Mouse (Mus musculus) MEL (cell line): ENCODE measurements around the gene BC048679. TPM values are rescaled to one million over a fixed set of nuclear protein-coding genes. Genes with fewer than 3 reads are reported as not detected.

Experiments used
- DNase-seq: peaks from one replicate; pipeline ENCODE4 v3.0.0; 2011; ENCODE audit warnings: low read depth, low spot score
- H3K27ac ChIP-seq: 2 replicates; pipeline ENCODE4 v1.5.1; 2012; ENCODE audit warnings: low read depth, mild to moderate bottlenecking, control low read depth, low read length, moderate library complexity; ENCODE audit not compliant: control insufficient read depth
- H3K27me3 ChIP-seq, 2 experiments: fragments of 150-350 bp in 1 of 2; sonication (generic) in 1 of 2; 2 replicates each; pipeline ENCODE4 v1.6.1; 2012; ENCODE audit warnings: low read length in 2 of 2, mild to moderate bottlenecking in 2 of 2, improper control_type of control experiment in 1 of 2, moderate library complexity in 1 of 2; ENCODE audit not compliant: insufficient read depth in 2 of 2, control insufficient read depth in 1 of 2
- H3K36me3 ChIP-seq, 2 experiments: 2 replicates each; pipeline ENCODE4 v1.6.1; 2012 to 2014; ENCODE audit warnings: low read length in 2 of 2, improper control_type of control experiment in 1 of 2, inconsistent platforms in 1 of 2, mild to moderate bottlenecking in 1 of 2; ENCODE audit not compliant: insufficient read depth in 2 of 2, control insufficient read depth in 1 of 2
- H3K4me1 ChIP-seq, 2 experiments: fragments of 150-350 bp in 1 of 2; sonication (generic) in 1 of 2; 2 replicates each; pipeline ENCODE4 v1.6.1; 2012; ENCODE audit warnings: low read length in 2 of 2, improper control_type of control experiment in 1 of 2, mild to moderate bottlenecking in 1 of 2; ENCODE audit not compliant: insufficient read depth in 2 of 2, control insufficient read depth in 1 of 2
- H3K4me3 ChIP-seq, 2 experiments: fragments of 150-350 bp in 1 of 2; sonication (generic) in 1 of 2; 2 replicates each; pipeline ENCODE4 v1.5.1; 2012; ENCODE audit warnings: low read depth in 2 of 2, low read length in 2 of 2, mild to moderate bottlenecking in 2 of 2, moderate library complexity in 2 of 2, control low read depth in 1 of 2, improper control_type of control experiment in 1 of 2; ENCODE audit not compliant: control insufficient read depth in 1 of 2, insufficient read depth in 1 of 2
- H3K79me2 ChIP-seq: 2 replicates; pipeline ENCODE4 v1.6.1; 2012; ENCODE audit warnings: mild to moderate bottlenecking, low read length, moderate library complexity; ENCODE audit not compliant: control insufficient read depth, poor library complexity, insufficient read depth
- H3K9ac ChIP-seq: 2 replicates; pipeline ENCODE4 v1.6.1; 2012; ENCODE audit warnings: low read depth, mild to moderate bottlenecking, control low read depth, low read length, moderate library complexity; ENCODE audit not compliant: control insufficient read depth, poor library complexity, severe bottlenecking
- H3K9me3 ChIP-seq: fragments of 150-350 bp; sonication (generic); replicated peaks from 2 replicates; pipeline ENCODE4 v1.6.1; 2012; ENCODE audit warnings: mild to moderate bottlenecking, low read length, improper control_type of control experiment, moderate library complexity; ENCODE audit not compliant: insufficient read depth
- CTCF ChIP-seq, 3 experiments: IDR thresholded peaks in 2 of 3; conservative IDR thresholded peaks in 1 of 3; 2 replicates each; pipeline ENCODE4 v1.5.1; 2011 to 2012; ENCODE audit warnings: low read length in 3 of 3, low read depth in 2 of 3, mild to moderate bottlenecking in 2 of 3, improper control_type of control experiment in 1 of 3, inconsistent platforms in 1 of 3, mixed read lengths in 1 of 3, moderate library complexity in 1 of 3; ENCODE audit not compliant: control insufficient read depth in 1 of 3, insufficient read depth in 1 of 3, poor library complexity in 1 of 3, severe bottlenecking in 1 of 3
- ELF1 ChIP-seq: IDR thresholded peaks from 2 replicates; pipeline ENCODE4 v1.6.1; 2014; ENCODE audit warnings: low read depth, mild to moderate bottlenecking, inconsistent platforms, low read length, improper control_type of control experiment, moderate library complexity
- GATA1 ChIP-seq: IDR thresholded peaks from 2 replicates; pipeline ENCODE4 v1.6.1; 2011; ENCODE audit warnings: low read depth, low read length, improper control_type of control experiment
- JUND ChIP-seq: IDR thresholded peaks from 2 replicates; pipeline ENCODE4 v1.6.1; 2011; ENCODE audit warnings: low read depth, mild to moderate bottlenecking, improper control_type of control experiment, low read length
- KAT2A ChIP-seq: conservative IDR thresholded peaks from 2 replicates; pipeline ENCODE4 v1.6.1; 2012; ENCODE audit warnings: low read depth, low read length, improper control_type of control experiment, inconsistent platforms
- MAX ChIP-seq: IDR thresholded peaks from 2 replicates; pipeline ENCODE4 v1.6.1; 2011; ENCODE audit warnings: low read length, improper control_type of control experiment
- MAZ ChIP-seq: IDR thresholded peaks from 2 replicates; pipeline ENCODE4 v1.6.1; 2012; ENCODE audit warnings: low read depth, mild to moderate bottlenecking, inconsistent platforms, low read length, improper control_type of control experiment
- MEF2A ChIP-seq: IDR thresholded peaks from 2 replicates; pipeline ENCODE4 v1.6.1; 2014; ENCODE audit warnings: low read depth, mild to moderate bottlenecking, inconsistent platforms, low read length, improper control_type of control experiment; ENCODE audit not compliant: poor library complexity, insufficient replicate concordance, severe bottlenecking; ENCODE audit errors: extremely low read depth
- MYC ChIP-seq: IDR thresholded peaks from 2 replicates; pipeline ENCODE4 v1.6.1; 2011; ENCODE audit warnings: low read depth, mild to moderate bottlenecking, low read length, improper control_type of control experiment, moderate library complexity
- SMC3 ChIP-seq: IDR thresholded peaks from 2 replicates; pipeline ENCODE4 v1.6.1; 2011; ENCODE audit warnings: low read depth, low read length, improper control_type of control experiment
- TCF12 ChIP-seq: IDR thresholded peaks from 2 replicates; pipeline ENCODE4 v1.6.1; 2014; ENCODE audit warnings: low read depth, mild to moderate bottlenecking, inconsistent platforms, low read length, improper control_type of control experiment, moderate library complexity
- USF2 ChIP-seq, 2 experiments: IDR thresholded peaks; 2 replicates each; pipeline ENCODE4 v1.6.1; 2011 to 2012; ENCODE audit warnings: improper control_type of control experiment in 2 of 2, low read length in 2 of 2, borderline replicate concordance in 1 of 2, inconsistent platforms in 1 of 2, low read depth in 1 of 2, mild to moderate bottlenecking in 1 of 2; ENCODE audit not compliant: insufficient read depth in 1 of 2
- ZNF384 ChIP-seq: IDR thresholded peaks from 2 replicates; pipeline ENCODE4 v1.6.1; 2012; ENCODE audit warnings: low read depth, mild to moderate bottlenecking, inconsistent platforms, low read length, improper control_type of control experiment
- polyA plus RNA-seq, 2 experiments: library from polyadenylated mRNA; stranded (reverse) in 1 of 2; unstranded in 1 of 2; fragments of >175 nt in 1 of 2; fragments of >200 nt in 1 of 2; gene quantifications; 2 replicates each; pipeline versions ENCODE4 v1.2.1 to v1.2.4; 2012; ENCODE audit warnings: low replicate concordance in 2 of 2, low read depth in 1 of 2; ENCODE audit not compliant: insufficient read length in 2 of 2, insufficient read depth in 1 of 2, missing spikeins in 1 of 2
- total RNA-seq: library from RNA; depleted of rRNA; stranded (reverse); fragments of 300-350 nt; gene quantifications from 2 replicates; pipeline ENCODE4 v1.2.3, GENCODE M21; 2012

Gene BC048679
- total and polyA plus RNA-seq, 3 experiments = not detected

- no peaks in the 10 kb centered on the region for H3K36me3 ChIP-seq
- H3K27me3 ChIP-seq = no peaks in the 10 kb centered on the region
- H3K79me2 ChIP-seq = no peaks in the 10 kb centered on the region
- TF ChIP-seq TCF12 (no peak), KAT2A (no peak), ELF1 (no peak), JUND (no peak), CTCF (IDR thresholded peaks at IDR 0.05 in 2 of 3, conservative IDR thresholded peaks at IDR 0.05 in 1 of 3; ENCODE audit: control insufficient read depth in 1 of 3, insufficient read depth in 1 of 3, low read depth in 2 of 3, low read length in 3 of 3, poor library complexity in 1 of 3, severe bottlenecking in 1 of 3) (no peak), MEF2A (no peak), GATA1 (no peak), SMC3 (no peak), MAZ (no peak), ZNF384 (no peak)
- H3K9me3 ChIP-seq = no peaks in the 10 kb centered on the region
- H3K9ac ChIP-seq = no peak overlapping the region
- no peaks in the 10 kb centered on the region for H3K4me1 ChIP-seq
- H3K27ac ChIP-seq = no peak overlapping the region
- DNase-seq = no peak
- no peak overlapping the region for H3K4me3 ChIP-seq
These were observed 43.6 kb downstream of the BC048679 start for GRCm38 (mm10) chr7:81454331-81455039.

- Histone ChIP-seq H3K79me2 (no peaks in the 10 kb centered on the region), H3K9ac (no peak overlapping the region), H3K4me1 (no peaks in the 10 kb centered on the region), H3K9me3 (no peaks in the 10 kb centered on the region), H3K36me3 (no peaks in the 10 kb centered on the region), H3K27ac (no peak overlapping the region), H3K27me3 (no peaks in the 10 kb centered on the region), H3K4me3 (no peak overlapping the region)
- no peak for DNase-seq
- TF ChIP-seq MAX = no peak
- TF ChIP-seq MYC = no peak
- no peak for TF ChIP-seq CTCF (IDR thresholded peaks at IDR 0.05 in 2 of 3, conservative IDR thresholded peaks at IDR 0.05 in 1 of 3; ENCODE audit: control insufficient read depth in 1 of 3, insufficient read depth in 1 of 3, low read depth in 2 of 3, low read length in 3 of 3, poor library complexity in 1 of 3, severe bottlenecking in 1 of 3)
- TF ChIP-seq USF2 (IDR thresholded peaks at IDR 0.05; ENCODE audit: borderline replicate concordance in 1 of 2, insufficient read depth in 1 of 2, low read depth in 1 of 2, low read length in 2 of 2) = no peak
These were observed 44.4 kb downstream of the BC048679 start for GRCm38 (mm10) chr7:81453443-81454274.
